Comparison of ENCODE assay signal across 23 mouse cellular contexts in the genomic region with DNA sequence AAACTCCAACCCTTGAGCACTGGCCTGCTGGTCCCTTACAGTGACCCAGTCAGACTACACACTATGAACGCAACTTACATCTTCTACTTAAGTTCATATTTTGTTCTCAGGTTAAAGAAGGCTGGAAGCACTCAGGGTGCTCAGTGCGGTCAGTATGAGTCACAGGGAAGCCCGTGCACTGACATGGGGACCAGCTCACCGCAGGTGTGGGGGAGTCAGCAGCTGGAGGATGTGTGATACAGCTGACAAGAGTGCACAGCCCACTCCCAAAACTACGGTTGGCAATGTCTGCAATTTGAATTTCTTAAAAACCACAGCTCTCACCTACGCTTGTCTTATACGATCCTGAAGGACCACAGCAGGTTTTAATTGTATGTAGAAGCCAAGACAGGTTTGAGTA. TPM values are rescaled to one million over a fixed set of nuclear protein-coding genes. Genes with fewer than 3 reads are reported as not detected.
DNase-seq lines count a peak whose midpoint lies in the region; ATAC-seq lines count a peak whose summit lies in the region.
"Had no signal": no experiment of that assay in that cellular context is flagged by ENCODE, and none has a peak within 500 bp of the region (broad histone marks: within the 10 kb centered on the region; RNA-seq: fewer than 3 reads in every experiment).

No protein-coding gene starts in this region.

- 0 out of 2 replicates have a peak overlapping the region, but pooled peaks have one; percentile 61 for H3K9ac ChIP-seq in heart, embryonic 13.5 days
- H3K9ac ChIP-seq in liver, embryonic 11.5 days (ENCODE audit: low read depth, low read length) = no peak overlapping the region
- H3K9ac ChIP-seq: embryonic facial prominence, embryonic 15.5 days; hindbrain, embryonic 12.5 days; intestine, embryonic 15.5 days had no signal

- H3K36me3 ChIP-seq in heart, embryonic 13.5 days = peaks cover 41% of the 10 kb centered on the region
- H3K36me3 ChIP-seq in liver, embryonic 11.5 days (ENCODE audit: control insufficient read depth, insufficient read depth, low read length) = no peaks in the 10 kb centered on the region

- no peaks in the 10 kb centered on the region for H3K27me3 ChIP-seq in heart, embryonic 13.5 days (replicated peaks)
- H3K27me3 ChIP-seq in liver, embryonic 11.5 days (replicated peaks; ENCODE audit: control insufficient read depth, insufficient read depth, low read length) = no peaks in the 10 kb centered on the region
- H3K27me3 ChIP-seq: embryonic facial prominence, embryonic 15.5 days; heart, embryonic 12.5 days; hindbrain, embryonic 12.5 days; intestine, embryonic 15.5 days had no signal

- no peak overlapping the region for H3K4me3 ChIP-seq in heart, embryonic 13.5 days
- H3K4me3 ChIP-seq in liver, embryonic 11.5 days (ENCODE audit: low read depth, low read length) = no peak overlapping the region
- H3K4me3 ChIP-seq: embryonic facial prominence, embryonic 15.5 days; erythroblast, embryonic 14.5 days; forebrain, embryonic 10.5 days; heart, embryonic 12.5 days; hindbrain, embryonic 12.5 days; intestine, embryonic 15.5 days had no signal

- ATAC-seq in heart, embryonic 13.5 days (ENCODE audit: extremely low read depth, insufficient number of reproducible peaks, low FRiP score, low TSS enrichment) = no peak
- peak; percentile 46 for ATAC-seq in inflammation-experienced regulatory T-cells, adult 6 months
- no peak for ATAC-seq in liver, embryonic 11.5 days (replicated peaks; ENCODE audit: low FRiP score)
- ATAC-seq: forebrain, embryonic 14.5 days; hindbrain, embryonic 16.5 days; intestine, embryonic 15.5 days had no signal

- H3K4me1 ChIP-seq in heart, embryonic 13.5 days = peaks cover 38% of the 10 kb centered on the region
- H3K4me1 ChIP-seq in liver, embryonic 11.5 days (replicated peaks; ENCODE audit: control insufficient read depth, insufficient read depth, low read length) = 0 out of 2 replicates have a peak, but pooled peaks cover 3% of the 10 kb centered on the region
- H3K4me1 ChIP-seq: embryonic facial prominence, embryonic 15.5 days; hindbrain, embryonic 12.5 days; intestine, embryonic 15.5 days had no signal

- no peak overlapping the region for H3K4me2 ChIP-seq in heart, embryonic 13.5 days
- H3K4me2 ChIP-seq in liver, embryonic 11.5 days = no peak overlapping the region
- H3K4me2 ChIP-seq: embryonic facial prominence, embryonic 15.5 days; heart, embryonic 12.5 days; hindbrain, embryonic 12.5 days; intestine, embryonic 15.5 days had no signal

- no peak overlapping the region for H3K27ac ChIP-seq in heart, embryonic 13.5 days (replicated peaks)
- H3K27ac ChIP-seq in liver, embryonic 11.5 days (ENCODE audit: low read depth, low read length) = no peak overlapping the region
- H3K27ac ChIP-seq: embryonic facial prominence, embryonic 15.5 days; forebrain, embryonic 10.5 days; hindbrain, embryonic 12.5 days; intestine, embryonic 15.5 days had no signal

- no peaks in the 10 kb centered on the region for H3K9me3 ChIP-seq in heart, embryonic 13.5 days
- no peaks in the 10 kb centered on the region for H3K9me3 ChIP-seq in liver, embryonic 11.5 days (ENCODE audit: control insufficient read depth, low read length)
- H3K9me3 ChIP-seq: embryonic facial prominence, embryonic 15.5 days; forebrain, embryonic 10.5 days; heart, embryonic 12.5 days; hindbrain, embryonic 12.5 days; intestine, embryonic 15.5 days had no signal

- 78% methylated on average over 7 of the region's 7 CpGs for WGBS in heart, embryonic 13.5 days
- 78% methylated on average over 7 of the region's 7 CpGs for WGBS in liver, embryonic 11.5 days

- intact Hi-C loops in heart, postnatal 25 days (cut with DNase I) = no loop called here

- no peak for DNase-seq in heart, postnatal 25 days (ENCODE audit: low spot score)
- DNase-seq in CD4-positive, CD25-positive, alpha-beta regulatory T cell, adult 2 months (ENCODE audit: low read depth, low spot score) = peak; percentile 25
- DNase-seq in liver, embryonic 11.5 days (ENCODE audit: low spot score) = no peak
- DNase-seq in left cerebral cortex, adult 8-10 months (ENCODE audit: low spot score in 2 of 2) = no peak
- no peak for DNase-seq in cerebellum, postnatal 10 days
- DNase-seq: adrenal gland, adult 2 months; adrenal gland, postnatal 36 days; cerebellum, adult 2 months; embryo, embryonic 11 days; gastrocnemius, postnatal 14 days; heart, postnatal 4 days had no signal

RNA-seq across cellular contexts. Expression of gene Uros, which starts 30.7 kb away (rescaled TPM):
- polyA plus RNA-seq in heart, embryonic 13.5 days (2015; fragmentation: Nextera tagmentation; extraction: Ambion mirVana) = 29.5 and 34.2 TPM in 2 replicates
- total RNA-seq in heart, postnatal 25 days (2021) = 10 to 100 TPM; 19.5 to 20.3 TPM
- polyA plus RNA-seq in inflammation-experienced regulatory T-cells, adult 6 months (2017; shearing (Covaris generic)) = 10 to 100 TPM; 29.1 to 38.2 (median 37.8) TPM
- 129 and 150 TPM in 2 replicates for polyA plus RNA-seq in liver, embryonic 11.5 days (2014; fragmentation: Nextera tagmentation; extraction: Ambion mirVana)
- total RNA-seq in left cerebral cortex, adult 8-10 months (2022) = 10 to 100 TPM; 15.3 to 22.4 (median 20.1) TPM

RNA-seq across cellular contexts. Expression of gene Bccip, which starts 31.4 kb away (rescaled TPM):
- polyA plus RNA-seq in heart, embryonic 13.5 days (2015; fragmentation: Nextera tagmentation; extraction: Ambion mirVana) = 81.7 and 88.8 TPM in 2 replicates
- total RNA-seq in heart, postnatal 25 days (2021) = 10 to 100 TPM; 46.5 to 57.3 TPM
- 100 to 1,000 TPM; 169 to 206 (median 171) TPM for polyA plus RNA-seq in inflammation-experienced regulatory T-cells, adult 6 months (2017; shearing (Covaris generic))
- 200 and 201 TPM in 2 replicates for polyA plus RNA-seq in liver, embryonic 11.5 days (2014; fragmentation: Nextera tagmentation; extraction: Ambion mirVana)
- 10 to 100 TPM; 63.4 to 69.4 (median 68.0) TPM for total RNA-seq in left cerebral cortex, adult 8-10 months (2022)

RNA-seq across cellular contexts. Expression of gene Fank1, which starts 36.1 kb away (rescaled TPM):
- 0.11 TPM in 1 of 2 replicates, not detected in the other for polyA plus RNA-seq in heart, embryonic 13.5 days (2015; fragmentation: Nextera tagmentation; extraction: Ambion mirVana)
- total RNA-seq in heart, postnatal 25 days (2021) = not detected
- polyA plus RNA-seq in inflammation-experienced regulatory T-cells, adult 6 months (2017; shearing (Covaris generic)) = not detected
- 0.25 TPM in 1 of 2 replicates, not detected in the other for polyA plus RNA-seq in liver, embryonic 11.5 days (2014; fragmentation: Nextera tagmentation; extraction: Ambion mirVana)
- total RNA-seq in left cerebral cortex, adult 8-10 months (2022) = 1 to 10 TPM; 3.3 to 4.5 (median 4.1) TPM
- total RNA-seq: granulocyte monocyte progenitor cell, adult 5-6 weeks; heart, adult 8-10 months; heart, postnatal 4 days had no signal
- polyA plus RNA-seq: erythroblast, embryonic 14.5 days; heart, embryonic 12.5 days had no signal

RNA-seq across cellular contexts. Expression of gene Dhx32, which starts 42.0 kb away (rescaled TPM):
- 27.9 and 29.4 TPM in 2 replicates for polyA plus RNA-seq in heart, embryonic 13.5 days (2015; fragmentation: Nextera tagmentation; extraction: Ambion mirVana)
- total RNA-seq in heart, postnatal 25 days (2021) = 10 to 100 TPM; 33.7 to 35.7 TPM
- 1 to 10 TPM; 6.8 to 8.7 (median 8.5) TPM for polyA plus RNA-seq in inflammation-experienced regulatory T-cells, adult 6 months (2017; shearing (Covaris generic))
- polyA plus RNA-seq in liver, embryonic 11.5 days (2014; fragmentation: Nextera tagmentation; extraction: Ambion mirVana) = 22.6 and 25.2 TPM in 2 replicates
- total RNA-seq in left cerebral cortex, adult 8-10 months (2022) = 10 to 100 TPM; 42.4 to 47.2 (median 43.2) TPM
